Mouse (Mus musculus) MEL (cell line): ENCODE measurements around the gene Usp32. TPM values are rescaled to one million over a fixed set of nuclear protein-coding genes. Genes with fewer than 3 reads are reported as not detected.

ENCODE experiments used
- DNase-seq: peaks from one replicate; pipeline ENCODE4 v3.0.0; 2011; ENCODE audit warnings: low read depth, low spot score
- H3K27ac ChIP-seq: 2 replicates; pipeline ENCODE4 v1.5.1; 2012; ENCODE audit warnings: low read depth, mild to moderate bottlenecking, control low read depth, low read length, moderate library complexity; ENCODE audit not compliant: control insufficient read depth
- H3K27me3 ChIP-seq, 2 experiments: fragments of 150-350 bp in 1 of 2; sonication (generic) in 1 of 2; 2 replicates each; pipeline ENCODE4 v1.6.1; 2012; ENCODE audit warnings: low read length in 2 of 2, mild to moderate bottlenecking in 2 of 2, improper control_type of control experiment in 1 of 2, moderate library complexity in 1 of 2; ENCODE audit not compliant: insufficient read depth in 2 of 2, control insufficient read depth in 1 of 2
- H3K36me3 ChIP-seq, 2 experiments: 2 replicates each; pipeline ENCODE4 v1.6.1; 2012 to 2014; ENCODE audit warnings: low read length in 2 of 2, improper control_type of control experiment in 1 of 2, inconsistent platforms in 1 of 2, mild to moderate bottlenecking in 1 of 2; ENCODE audit not compliant: insufficient read depth in 2 of 2, control insufficient read depth in 1 of 2
- H3K4me1 ChIP-seq, 2 experiments: fragments of 150-350 bp in 1 of 2; sonication (generic) in 1 of 2; 2 replicates each; pipeline ENCODE4 v1.6.1; 2012; ENCODE audit warnings: low read length in 2 of 2, improper control_type of control experiment in 1 of 2, mild to moderate bottlenecking in 1 of 2; ENCODE audit not compliant: insufficient read depth in 2 of 2, control insufficient read depth in 1 of 2
- H3K4me3 ChIP-seq, 2 experiments: fragments of 150-350 bp in 1 of 2; sonication (generic) in 1 of 2; 2 replicates each; pipeline ENCODE4 v1.5.1; 2012; ENCODE audit warnings: low read depth in 2 of 2, low read length in 2 of 2, mild to moderate bottlenecking in 2 of 2, moderate library complexity in 2 of 2, control low read depth in 1 of 2, improper control_type of control experiment in 1 of 2; ENCODE audit not compliant: control insufficient read depth in 1 of 2, insufficient read depth in 1 of 2
- H3K79me2 ChIP-seq: 2 replicates; pipeline ENCODE4 v1.6.1; 2012; ENCODE audit warnings: mild to moderate bottlenecking, low read length, moderate library complexity; ENCODE audit not compliant: control insufficient read depth, poor library complexity, insufficient read depth
- H3K9ac ChIP-seq: 2 replicates; pipeline ENCODE4 v1.6.1; 2012; ENCODE audit warnings: low read depth, mild to moderate bottlenecking, control low read depth, low read length, moderate library complexity; ENCODE audit not compliant: control insufficient read depth, poor library complexity, severe bottlenecking
- H3K9me3 ChIP-seq: fragments of 150-350 bp; sonication (generic); replicated peaks from 2 replicates; pipeline ENCODE4 v1.6.1; 2012; ENCODE audit warnings: mild to moderate bottlenecking, low read length, improper control_type of control experiment, moderate library complexity; ENCODE audit not compliant: insufficient read depth
- ELF1 ChIP-seq: IDR thresholded peaks from 2 replicates; pipeline ENCODE4 v1.6.1; 2014; ENCODE audit warnings: low read depth, mild to moderate bottlenecking, inconsistent platforms, low read length, improper control_type of control experiment, moderate library complexity
- EP300 ChIP-seq, 2 experiments: IDR thresholded peaks; 2 replicates each; pipeline ENCODE4 v1.6.1; 2011; ENCODE audit warnings: improper control_type of control experiment in 2 of 2, low read length in 2 of 2, low read depth in 1 of 2, mild to moderate bottlenecking in 1 of 2
- ETS1 ChIP-seq: IDR thresholded peaks from 2 replicates; pipeline ENCODE4 v1.6.1; 2012; ENCODE audit warnings: low read depth, mild to moderate bottlenecking, inconsistent platforms, low read length, improper control_type of control experiment, moderate library complexity
- GATA1 ChIP-seq: IDR thresholded peaks from 2 replicates; pipeline ENCODE4 v1.6.1; 2011; ENCODE audit warnings: low read depth, low read length, improper control_type of control experiment
- HCFC1 ChIP-seq: IDR thresholded peaks from 2 replicates; pipeline ENCODE4 v1.6.1; 2012; ENCODE audit warnings: low read depth, mild to moderate bottlenecking, inconsistent platforms, low read length, improper control_type of control experiment, moderate library complexity
- KAT2A ChIP-seq: conservative IDR thresholded peaks from 2 replicates; pipeline ENCODE4 v1.6.1; 2012; ENCODE audit warnings: low read depth, low read length, improper control_type of control experiment, inconsistent platforms
- MAX ChIP-seq: IDR thresholded peaks from 2 replicates; pipeline ENCODE4 v1.6.1; 2011; ENCODE audit warnings: low read length, improper control_type of control experiment
- MEF2A ChIP-seq: IDR thresholded peaks from 2 replicates; pipeline ENCODE4 v1.6.1; 2014; ENCODE audit warnings: low read depth, mild to moderate bottlenecking, inconsistent platforms, low read length, improper control_type of control experiment; ENCODE audit not compliant: poor library complexity, insufficient replicate concordance, severe bottlenecking; ENCODE audit errors: extremely low read depth
- MYC ChIP-seq: IDR thresholded peaks from 2 replicates; pipeline ENCODE4 v1.6.1; 2011; ENCODE audit warnings: low read depth, mild to moderate bottlenecking, low read length, improper control_type of control experiment, moderate library complexity
- NELFE ChIP-seq: IDR thresholded peaks from 2 replicates; pipeline ENCODE4 v1.6.1; 2011; ENCODE audit warnings: low read depth, low read length, improper control_type of control experiment
- NRF1 ChIP-seq: IDR thresholded peaks from 2 replicates; pipeline ENCODE4 v1.6.1; 2014; ENCODE audit warnings: low read depth, mild to moderate bottlenecking, inconsistent platforms, low read length, improper control_type of control experiment, moderate library complexity; ENCODE audit not compliant: poor library complexity, insufficient read depth, severe bottlenecking
- RAD21 ChIP-seq: IDR thresholded peaks from 2 replicates; pipeline ENCODE4 v1.6.1; 2011; ENCODE audit warnings: mild to moderate bottlenecking, low read depth, low read length, improper control_type of control experiment
- RCOR1 ChIP-seq: IDR thresholded peaks from 2 replicates; pipeline ENCODE4 v1.6.1; 2012; ENCODE audit warnings: low read depth, mild to moderate bottlenecking, inconsistent platforms, low read length, improper control_type of control experiment
- SIN3A ChIP-seq: IDR thresholded peaks from 2 replicates; pipeline ENCODE4 v1.6.1; 2012; ENCODE audit warnings: low read length, improper control_type of control experiment, inconsistent platforms
- SMC3 ChIP-seq: IDR thresholded peaks from 2 replicates; pipeline ENCODE4 v1.6.1; 2011; ENCODE audit warnings: low read depth, low read length, improper control_type of control experiment
- TAL1 ChIP-seq: IDR thresholded peaks from 2 replicates; pipeline ENCODE4 v1.6.1; 2012; ENCODE audit warnings: mild to moderate bottlenecking, inconsistent platforms, low read length, moderate library complexity, mixed read lengths
- ZC3H11A ChIP-seq: IDR thresholded peaks from 2 replicates; pipeline ENCODE4 v1.6.1; 2012; ENCODE audit warnings: low read depth, mild to moderate bottlenecking, inconsistent platforms, low read length, improper control_type of control experiment
- ZMIZ1 ChIP-seq: IDR thresholded peaks from 2 replicates; pipeline ENCODE4 v1.6.1; 2012; ENCODE audit warnings: low read depth, mild to moderate bottlenecking, inconsistent platforms, low read length, improper control_type of control experiment, moderate library complexity
- ZNF384 ChIP-seq: IDR thresholded peaks from 2 replicates; pipeline ENCODE4 v1.6.1; 2012; ENCODE audit warnings: low read depth, mild to moderate bottlenecking, inconsistent platforms, low read length, improper control_type of control experiment
- polyA plus RNA-seq, 2 experiments: library from polyadenylated mRNA; stranded (reverse) in 1 of 2; unstranded in 1 of 2; fragments of >175 nt in 1 of 2; fragments of >200 nt in 1 of 2; gene quantifications; 2 replicates each; pipeline versions ENCODE4 v1.2.1 to v1.2.4; 2012; ENCODE audit warnings: low replicate concordance in 2 of 2, low read depth in 1 of 2; ENCODE audit not compliant: insufficient read length in 2 of 2, insufficient read depth in 1 of 2, missing spikeins in 1 of 2
- total RNA-seq: library from RNA; depleted of rRNA; stranded (reverse); fragments of 300-350 nt; gene quantifications from 2 replicates; pipeline ENCODE4 v1.2.3, GENCODE M21; 2012

The Usp32 gene
- total and polyA plus RNA-seq, 3 experiments = 11.3 to 11.5 TPM; not detected in 1

DNA sequence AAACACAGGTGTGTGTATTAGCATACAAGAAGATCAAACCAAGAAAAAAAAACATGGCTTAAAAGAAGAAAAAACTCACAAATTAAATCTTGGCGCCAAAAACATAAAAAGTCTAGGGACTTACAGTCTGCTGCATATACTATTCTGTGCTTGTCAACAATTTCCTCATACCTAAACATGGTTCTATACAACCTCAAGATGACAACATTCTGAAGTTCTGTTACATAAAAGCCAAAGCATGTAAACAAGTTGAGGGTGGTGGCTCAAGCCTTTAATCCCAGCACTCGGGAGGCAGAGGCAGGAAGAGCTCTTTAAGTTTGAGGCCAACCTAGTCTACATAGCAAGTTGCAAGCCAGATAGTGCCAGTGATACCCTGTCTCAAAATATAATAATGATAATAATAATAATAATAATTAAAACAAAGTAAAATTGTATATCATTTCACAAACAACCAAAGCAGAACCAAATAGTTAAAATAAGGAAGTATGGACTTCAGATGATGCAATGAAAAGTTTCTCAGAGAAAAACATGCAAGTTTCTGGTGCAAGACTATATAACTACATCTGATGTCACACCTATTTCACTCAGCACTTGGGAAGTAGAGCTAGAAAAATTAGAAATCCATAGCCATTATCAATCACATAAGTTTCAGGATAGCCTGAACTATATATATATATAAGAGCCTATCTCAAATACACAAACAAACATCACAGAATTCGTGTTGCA, 16.5 kb downstream of the Usp32 start:
- peak; percentile 58 for DNase-seq
- TF ChIP-seq HCFC1 = 0 out of 2 replicates have a peak, but pooled peaks have one; percentile 31
- 0 out of 2 replicates have a peak, but pooled peaks have one; percentile 39 for TF ChIP-seq KAT2A
- no peak for TF ChIP-seq NELFE
- TF ChIP-seq EP300 (IDR thresholded peaks at IDR 0.05; ENCODE audit: low read depth in 1 of 2, low read length in 2 of 2) = peak; percentile 46 to 52; a peak in 1 of 4 replicates
- TF ChIP-seq ELF1 = peak; percentile 53; the same call in 1 of the 2 replicates
- TF ChIP-seq ETS1 = peak; percentile 74
- peak; percentile 54 for TF ChIP-seq SIN3A
- peak; percentile 27; the same call in 1 of the 2 replicates for TF ChIP-seq MYC
- no peak for TF ChIP-seq MAX
- H3K27me3 ChIP-seq = no peaks in the 10 kb centered on the region
- H3K9ac ChIP-seq = no peak overlapping the region; the same call in 1 of the 2 replicates
- peaks cover 9% of the 10 kb centered on the region for H3K79me2 ChIP-seq
- H3K27ac ChIP-seq = peak overlapping the region; percentile 62
- peaks cover 0 to 32% of the 10 kb centered on the region in 2 experiments; a peak in 3 of 4 replicates for H3K36me3 ChIP-seq
- peaks cover 11 to 35% of the 10 kb centered on the region in 2 experiments for H3K4me1 ChIP-seq
- H3K4me3 ChIP-seq = no peak overlapping the region
- no peaks in the 10 kb centered on the region for H3K9me3 ChIP-seq

DNA sequence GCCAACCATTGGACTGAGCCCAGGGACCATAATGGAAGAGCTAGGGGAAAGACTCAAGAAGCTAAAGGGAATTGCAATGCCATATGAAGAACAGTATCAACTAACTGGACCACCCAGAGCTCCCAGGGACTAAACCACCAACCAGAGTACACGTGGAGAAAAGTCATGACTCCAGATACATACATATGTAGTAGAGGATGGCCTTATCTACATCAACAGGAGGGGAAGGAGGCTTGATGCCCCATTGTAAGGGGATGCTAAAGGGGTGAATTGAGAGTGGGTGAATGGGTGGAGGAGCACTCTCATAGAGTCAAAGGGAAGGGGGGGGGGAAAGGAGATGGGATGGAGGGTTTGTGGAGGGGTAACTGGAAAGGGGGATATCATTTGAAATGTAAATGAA, 17.9 kb downstream of the Usp32 start:
- peaks cover 11 to 27% of the 10 kb centered on the region in 2 experiments for H3K4me1 ChIP-seq
- no peak overlapping the region for H3K27ac ChIP-seq
- TF ChIP-seq ZMIZ1 (no peak), TAL1 (no peak), NRF1 (no peak), SMC3 (no peak), GATA1 (no peak), RCOR1 (no peak), ZNF384 (no peak), RAD21 (no peak), MEF2A (no peak), ZC3H11A (no peak)
- TF ChIP-seq, all 39 proteins: peak for 0
- Histone ChIP-seq H3K79me2 (peaks cover 9% of the 10 kb centered on the region), H3K4me3 (no peak overlapping the region), H3K9me3 (no peaks in the 10 kb centered on the region), H3K9ac (no peak overlapping the region), H3K36me3 (peaks cover 0 to 34% of the 10 kb centered on the region in 2 experiments; a peak in 3 of 4 replicates), H3K27me3 (no peaks in the 10 kb centered on the region)
- no peak for DNase-seq
